Mouse (Mus musculus): Measurements from ENCODE around the gene Blcap. TPM values are rescaled to one million over a fixed set of nuclear protein-coding genes. Genes with fewer than 3 reads are reported as not detected.

The Blcap gene
- polyA plus RNA-seq, 1 experiment from 2014 or later: 66.9 TPM

DNA sequence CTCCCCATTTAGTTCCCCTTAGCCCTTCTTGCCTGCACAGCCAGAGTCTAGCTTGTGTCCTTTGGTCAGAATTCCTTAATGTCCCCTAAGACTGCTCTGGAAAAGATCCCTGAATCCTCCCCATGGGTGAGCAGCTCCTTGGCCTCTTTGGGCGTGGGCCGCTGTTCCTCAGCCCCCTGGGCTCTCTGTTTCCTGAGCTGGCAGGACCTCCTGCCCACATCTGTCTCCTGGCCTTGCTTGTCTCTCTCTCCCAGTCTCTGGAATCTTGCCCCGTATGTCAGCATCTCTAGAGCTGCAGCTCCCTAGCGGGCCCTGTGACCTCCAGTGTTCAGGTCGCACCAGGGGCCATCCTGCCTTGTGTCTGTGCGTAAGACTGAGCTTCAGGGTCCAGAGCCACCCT, 51.6 kb downstream of the Blcap start:
- no peak overlapping the region for H3K4me2 ChIP-seq (replicated peaks; ENCODE audit: low read depth, low read length)
- no peak overlapping the region for H3K4me3 ChIP-seq (ENCODE audit: low read depth, low read length)
- H3K4me1 ChIP-seq (ENCODE audit: control insufficient read depth, insufficient read depth, low read length): peaks cover 1% of the 10 kb centered on the region
- no peaks in the 10 kb centered on the region for H3K9me3 ChIP-seq (ENCODE audit: control insufficient read depth, low read depth, low read length)
- no peak overlapping the region for H3K9ac ChIP-seq (replicated peaks; ENCODE audit: low read depth, low read length)
- ATAC-seq (ENCODE audit: insufficient number of reproducible peaks, insufficient read depth, low FRiP score, low read depth): no peak
- H3K27me3 ChIP-seq (ENCODE audit: control insufficient read depth, insufficient read depth, low read length): no peaks in the 10 kb centered on the region
- H3K36me3 ChIP-seq (ENCODE audit: control insufficient read depth, insufficient read depth, low read length): no peaks in the 10 kb centered on the region
- 68% methylated on average over 6 of the region's 6 CpGs for WGBS
- no peak overlapping the region for H3K27ac ChIP-seq (ENCODE audit: low read length)

- WGBS: 39% methylated on average over 7 of the region's 7 CpGs
Measured at GRCm38 (mm10) chr2:157518451-157518850, 52.6 kb downstream of the Blcap start.

DNA sequence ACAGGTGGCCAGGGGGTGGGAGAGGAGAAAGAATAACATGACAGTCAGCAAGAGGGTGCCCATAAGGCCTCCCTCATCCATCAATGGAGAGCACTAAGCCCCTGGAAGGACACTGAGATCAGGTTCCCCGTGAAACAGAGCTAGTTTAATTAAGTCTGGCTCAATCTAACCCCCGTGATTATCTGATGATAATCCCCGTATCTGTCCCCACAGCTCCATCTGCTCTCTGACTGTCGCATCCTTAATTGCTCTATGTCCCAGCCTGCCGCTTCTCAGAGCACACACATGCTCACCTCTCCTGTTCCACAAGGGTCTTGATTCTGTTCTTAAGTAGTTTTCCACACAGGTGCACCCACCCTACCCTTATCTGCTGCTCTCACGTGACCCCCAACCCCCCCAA, 53.5 kb downstream of the Blcap start:
- H3K27ac ChIP-seq (ENCODE audit: low read length): no peak overlapping the region
- no peak overlapping the region for H3K4me2 ChIP-seq (replicated peaks; ENCODE audit: low read depth, low read length)
- no peak for ATAC-seq (ENCODE audit: insufficient number of reproducible peaks, insufficient read depth, low FRiP score, low read depth)
- no peaks in the 10 kb centered on the region for H3K36me3 ChIP-seq (ENCODE audit: control insufficient read depth, insufficient read depth, low read length)
- no peak overlapping the region for H3K4me3 ChIP-seq (ENCODE audit: low read depth, low read length)
- no peaks in the 10 kb centered on the region for H3K9me3 ChIP-seq (ENCODE audit: control insufficient read depth, low read depth, low read length)
- WGBS: 57% methylated on average over 6 of the region's 6 CpGs
- H3K27me3 ChIP-seq (ENCODE audit: control insufficient read depth, insufficient read depth, low read length): no peaks in the 10 kb centered on the region
- peaks cover 8% of the 10 kb centered on the region for H3K4me1 ChIP-seq (ENCODE audit: control insufficient read depth, insufficient read depth, low read length)
- H3K9ac ChIP-seq (replicated peaks; ENCODE audit: low read depth, low read length): no peak overlapping the region

More at GRCm38 (mm10) chr2:157518451-157518850, 52.6 kb downstream of the Blcap start:
- H3K36me3 ChIP-seq (ENCODE audit: control insufficient read depth, insufficient read depth, low read length): no peaks in the 10 kb centered on the region
- no peaks in the 10 kb centered on the region for H3K27me3 ChIP-seq (ENCODE audit: control insufficient read depth, insufficient read depth, low read length)
- H3K4me1 ChIP-seq (ENCODE audit: control insufficient read depth, insufficient read depth, low read length): peaks cover 8% of the 10 kb centered on the region
- H3K4me3 ChIP-seq (ENCODE audit: low read depth, low read length): no peak overlapping the region
- no peak overlapping the region for H3K27ac ChIP-seq (ENCODE audit: low read length)
- no peak overlapping the region for H3K4me2 ChIP-seq (replicated peaks; ENCODE audit: low read depth, low read length)
- H3K9ac ChIP-seq (replicated peaks; ENCODE audit: low read depth, low read length): no peak overlapping the region
- no peaks in the 10 kb centered on the region for H3K9me3 ChIP-seq (ENCODE audit: control insufficient read depth, low read depth, low read length)
- ATAC-seq (ENCODE audit: insufficient number of reproducible peaks, insufficient read depth, low FRiP score, low read depth): no peak

DNA sequence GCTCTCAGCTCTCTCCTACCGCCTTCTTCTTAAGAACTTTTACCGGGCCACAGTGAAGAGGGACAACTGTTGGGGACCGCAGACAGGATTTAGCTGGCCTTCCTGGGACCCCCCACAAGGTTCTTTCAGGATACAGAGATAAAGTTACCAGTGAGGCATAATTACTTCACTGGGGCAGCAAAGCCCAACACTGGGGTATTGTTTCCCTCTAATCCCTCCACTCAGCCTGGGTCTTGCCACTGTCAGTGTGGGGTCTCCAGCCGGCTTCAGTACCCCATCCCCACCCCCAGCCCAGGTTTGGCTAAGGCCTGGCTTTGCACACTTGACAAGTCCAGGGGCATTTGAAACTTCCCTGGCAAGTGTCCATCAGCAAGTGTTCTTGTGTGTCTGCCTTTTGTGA, 56.7 kb downstream of the Blcap start:
- Histone ChIP-seq H3K9me3 (ENCODE audit: control insufficient read depth, low read depth, low read length) (no peaks in the 10 kb centered on the region), H3K4me1 (ENCODE audit: control insufficient read depth, insufficient read depth, low read length) (peaks cover 8% of the 10 kb centered on the region), H3K27ac (ENCODE audit: low read length) (no peak overlapping the region), H3K4me2 (replicated peaks; ENCODE audit: low read depth, low read length) (no peak overlapping the region), H3K36me3 (ENCODE audit: control insufficient read depth, insufficient read depth, low read length) (no peaks in the 10 kb centered on the region), H3K4me3 (ENCODE audit: low read depth, low read length) (no peak overlapping the region), H3K27me3 (ENCODE audit: control insufficient read depth, insufficient read depth, low read length) (no peaks in the 10 kb centered on the region), H3K9ac (replicated peaks; ENCODE audit: low read depth, low read length) (no peak overlapping the region)
- no peak for ATAC-seq (ENCODE audit: insufficient number of reproducible peaks, insufficient read depth, low FRiP score, low read depth)
- WGBS: 22% methylated on average over 4 of the region's 4 CpGs

DNA sequence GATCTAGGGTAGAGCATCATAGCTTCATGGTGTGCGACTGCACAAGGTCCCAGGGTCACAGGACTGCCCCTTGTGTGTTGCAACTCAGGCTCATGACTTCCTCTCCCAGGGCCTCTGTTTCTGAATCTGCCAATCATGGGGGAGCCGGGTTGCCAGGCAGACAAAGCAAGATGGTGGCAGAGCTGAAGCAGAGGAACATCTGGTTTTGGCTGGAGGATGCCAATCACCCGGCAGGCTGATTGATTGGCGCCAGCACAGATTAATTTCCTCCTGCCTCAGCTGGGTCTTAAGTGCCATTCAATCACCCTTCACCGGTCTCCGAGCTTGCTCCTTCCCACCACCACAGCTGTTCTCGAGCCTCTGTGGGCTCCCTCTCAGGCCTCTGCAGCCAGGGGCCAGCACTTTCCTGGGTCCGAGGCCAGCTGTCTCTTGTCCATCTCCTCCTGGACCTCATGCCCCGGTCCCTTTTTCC, 57.3 kb downstream of the Blcap start:
- H3K27ac ChIP-seq (ENCODE audit: low read length): no peak overlapping the region
- WGBS: 30% methylated on average over 9 of the region's 9 CpGs
- peaks cover 8% of the 10 kb centered on the region for H3K4me1 ChIP-seq (ENCODE audit: control insufficient read depth, insufficient read depth, low read length)
- no peak overlapping the region for H3K9ac ChIP-seq (replicated peaks; ENCODE audit: low read depth, low read length)
- no peaks in the 10 kb centered on the region for H3K36me3 ChIP-seq (ENCODE audit: control insufficient read depth, insufficient read depth, low read length)
- H3K9me3 ChIP-seq (ENCODE audit: control insufficient read depth, low read depth, low read length): no peaks in the 10 kb centered on the region
- no peak overlapping the region for H3K4me2 ChIP-seq (replicated peaks; ENCODE audit: low read depth, low read length)
- H3K4me3 ChIP-seq (ENCODE audit: low read depth, low read length): no peak overlapping the region
- H3K27me3 ChIP-seq (ENCODE audit: control insufficient read depth, insufficient read depth, low read length): no peaks in the 10 kb centered on the region
- no peak for ATAC-seq (ENCODE audit: insufficient number of reproducible peaks, insufficient read depth, low FRiP score, low read depth)

GRCm38 (mm10) chr2:157512859-157513258, 58.2 kb downstream of the Blcap start:
- no peaks in the 10 kb centered on the region for H3K9me3 ChIP-seq (ENCODE audit: control insufficient read depth, low read depth, low read length)
- H3K27ac ChIP-seq (ENCODE audit: low read length): no peak overlapping the region
- 74% methylated on average over 9 of the region's 9 CpGs for WGBS
- ATAC-seq (ENCODE audit: insufficient number of reproducible peaks, insufficient read depth, low FRiP score, low read depth): no peak
- no peak overlapping the region for H3K4me3 ChIP-seq (ENCODE audit: low read depth, low read length)
- no peaks in the 10 kb centered on the region for H3K36me3 ChIP-seq (ENCODE audit: control insufficient read depth, insufficient read depth, low read length)
- no peaks in the 10 kb centered on the region for H3K27me3 ChIP-seq (ENCODE audit: control insufficient read depth, insufficient read depth, low read length)
- H3K4me2 ChIP-seq (replicated peaks; ENCODE audit: low read depth, low read length): no peak overlapping the region
- no peak overlapping the region for H3K9ac ChIP-seq (replicated peaks; ENCODE audit: low read depth, low read length)
- peaks cover 8% of the 10 kb centered on the region for H3K4me1 ChIP-seq (ENCODE audit: control insufficient read depth, insufficient read depth, low read length)

GRCm38 (mm10) chr2:157510031-157510430, 61.0 kb downstream of the Blcap start:
- ATAC-seq (ENCODE audit: insufficient number of reproducible peaks, insufficient read depth, low FRiP score, low read depth): no peak
- H3K9me3 ChIP-seq (ENCODE audit: control insufficient read depth, low read depth, low read length): no peaks in the 10 kb centered on the region

GRCm38 (mm10) chr2:157509182-157509581, 61.9 kb downstream of the Blcap start:
- H3K4me1 ChIP-seq (ENCODE audit: control insufficient read depth, insufficient read depth, low read length): peaks cover 7% of the 10 kb centered on the region; the same call in 1 of the 2 replicates
- no peaks in the 10 kb centered on the region for H3K27me3 ChIP-seq (ENCODE audit: control insufficient read depth, insufficient read depth, low read length)
- 75% methylated on average over 5 of the region's 5 CpGs for WGBS
- H3K4me2 ChIP-seq (replicated peaks; ENCODE audit: low read depth, low read length): no peak overlapping the region
- H3K4me3 ChIP-seq (ENCODE audit: low read depth, low read length): no peak overlapping the region
- ATAC-seq (ENCODE audit: insufficient number of reproducible peaks, insufficient read depth, low FRiP score, low read depth): no peak
- no peak overlapping the region for H3K9ac ChIP-seq (replicated peaks; ENCODE audit: low read depth, low read length)
- H3K27ac ChIP-seq (ENCODE audit: low read length): no peak overlapping the region
- no peaks in the 10 kb centered on the region for H3K9me3 ChIP-seq (ENCODE audit: control insufficient read depth, low read depth, low read length)
- no peaks in the 10 kb centered on the region for H3K36me3 ChIP-seq (ENCODE audit: control insufficient read depth, insufficient read depth, low read length)

More at GRCm38 (mm10) chr2:157510031-157510430, 61.0 kb downstream of the Blcap start:
- 77% methylated on average over 4 of the region's 4 CpGs for WGBS
- Histone ChIP-seq H3K4me3 (ENCODE audit: low read depth, low read length) (no peak overlapping the region), H3K27ac (ENCODE audit: low read length) (no peak overlapping the region), H3K27me3 (ENCODE audit: control insufficient read depth, insufficient read depth, low read length) (no peaks in the 10 kb centered on the region), H3K9ac (replicated peaks; ENCODE audit: low read depth, low read length) (no peak overlapping the region), H3K4me1 (ENCODE audit: control insufficient read depth, insufficient read depth, low read length) (peaks cover 11% of the 10 kb centered on the region), H3K36me3 (ENCODE audit: control insufficient read depth, insufficient read depth, low read length) (no peaks in the 10 kb centered on the region), H3K4me2 (replicated peaks; ENCODE audit: low read depth, low read length) (no peak overlapping the region)

DNA sequence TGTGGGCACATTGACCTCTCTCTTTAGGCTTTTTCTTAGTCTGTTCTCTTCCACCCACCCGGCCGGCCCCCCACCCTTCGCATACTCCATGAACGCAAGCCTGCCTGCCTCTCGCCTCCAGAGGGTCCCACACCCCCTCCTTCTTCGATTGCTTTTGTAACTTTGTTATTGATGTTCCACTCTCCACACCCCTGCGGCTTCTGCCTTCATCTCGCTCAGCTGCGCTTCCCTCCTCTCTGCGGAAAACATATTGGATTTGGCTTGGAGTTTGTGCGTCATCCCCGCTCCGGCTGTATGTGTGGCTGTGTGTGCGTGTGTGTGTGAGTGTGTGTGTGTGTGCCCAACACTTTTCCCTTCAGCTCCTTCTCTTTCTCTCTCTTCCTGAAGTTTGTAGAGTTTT, 64.3 kb downstream of the Blcap start:
- Histone ChIP-seq H3K27me3 (ENCODE audit: control insufficient read depth, insufficient read depth, low read length) (no peaks in the 10 kb centered on the region), H3K4me3 (ENCODE audit: low read depth, low read length) (no peak overlapping the region), H3K9ac (replicated peaks; ENCODE audit: low read depth, low read length) (no peak overlapping the region), H3K27ac (ENCODE audit: low read length) (no peak overlapping the region), H3K4me2 (replicated peaks; ENCODE audit: low read depth, low read length) (peak overlapping the region; percentile 25), H3K4me1 (ENCODE audit: control insufficient read depth, insufficient read depth, low read length) (0 out of 2 replicates have a peak, but pooled peaks cover 3% of the 10 kb centered on the region), H3K36me3 (ENCODE audit: control insufficient read depth, insufficient read depth, low read length) (no peaks in the 10 kb centered on the region), H3K9me3 (ENCODE audit: control insufficient read depth, low read depth, low read length) (no peaks in the 10 kb centered on the region)
- WGBS: 15% methylated on average over 14 of the region's 14 CpGs
- ATAC-seq (ENCODE audit: insufficient number of reproducible peaks, insufficient read depth, low FRiP score, low read depth): peak; percentile 23; the same call in 1 of the 2 replicates

All from stomach, embryonic 14.5 days (tissue).